Mouse (Mus musculus): ENCODE data around the gene Myof. TPM values are rescaled to one million over a fixed set of nuclear protein-coding genes. Genes with fewer than 3 reads are reported as not detected.

Myof gene
- 1 to 10 TPM; 4.3 to 5.0 TPM for total RNA-seq (2021)
- long read RNA-seq, experiment 1, partial matches to known transcripts: 0 of 3 reads
- long read RNA-seq, experiment 1, other reads (novel, unspliced or antisense): 3 of 3 reads
- long read RNA-seq, experiment 2, partial matches to known transcripts: 1 of 3 reads
- long read RNA-seq, experiment 2, other reads (novel, unspliced or antisense): 2 of 3 reads

DNA sequence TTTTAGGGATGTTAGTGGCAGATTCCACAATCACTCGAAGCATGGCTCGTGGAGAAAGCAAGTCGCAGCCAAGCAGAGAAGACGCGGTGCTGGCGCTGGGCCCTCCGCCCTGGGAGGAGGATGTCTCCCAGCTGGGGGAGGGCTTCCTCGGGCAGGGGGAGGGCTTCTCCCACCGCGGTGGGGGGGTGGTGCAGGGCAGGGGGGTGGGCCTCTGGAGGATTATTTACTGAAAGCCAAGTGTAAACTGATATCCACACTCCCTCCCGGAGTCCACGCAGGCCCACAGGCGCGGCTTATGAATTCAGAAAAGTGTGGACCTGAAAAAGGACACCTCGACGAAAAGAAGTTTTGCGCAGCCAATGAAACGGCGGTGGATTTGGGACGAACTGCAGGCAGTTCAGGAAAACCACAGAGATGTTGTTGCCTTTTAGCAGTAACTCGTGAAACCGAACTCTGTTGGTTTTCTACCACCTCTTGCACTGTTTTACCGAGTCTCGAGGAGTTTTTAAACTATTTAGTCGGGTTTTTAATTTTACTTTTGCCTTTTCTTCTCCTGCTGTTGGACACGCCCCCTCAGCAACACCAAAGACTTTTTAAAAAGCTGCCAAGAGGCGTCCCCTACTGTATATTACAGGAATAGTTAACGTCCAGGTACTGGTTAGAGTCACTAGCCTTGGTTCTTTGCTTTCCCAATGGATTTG, at the start of gene Myof:
Myof (minus strand) TSS at position 297 of the 701 bp plus-strand sequence.
- Histone ChIP-seq H3K4me3 (peak within 1 kb of the TSS; percentile 53), H3K27ac (no peak within 1 kb of the TSS; the same call in 1 of the 2 replicates)
- TF ChIP-seq CTCF (conservative IDR thresholded peaks at IDR 0.05): peak; percentile 75
- no peak for DNase-seq (ENCODE audit: low spot score in 2 of 2)

DNA sequence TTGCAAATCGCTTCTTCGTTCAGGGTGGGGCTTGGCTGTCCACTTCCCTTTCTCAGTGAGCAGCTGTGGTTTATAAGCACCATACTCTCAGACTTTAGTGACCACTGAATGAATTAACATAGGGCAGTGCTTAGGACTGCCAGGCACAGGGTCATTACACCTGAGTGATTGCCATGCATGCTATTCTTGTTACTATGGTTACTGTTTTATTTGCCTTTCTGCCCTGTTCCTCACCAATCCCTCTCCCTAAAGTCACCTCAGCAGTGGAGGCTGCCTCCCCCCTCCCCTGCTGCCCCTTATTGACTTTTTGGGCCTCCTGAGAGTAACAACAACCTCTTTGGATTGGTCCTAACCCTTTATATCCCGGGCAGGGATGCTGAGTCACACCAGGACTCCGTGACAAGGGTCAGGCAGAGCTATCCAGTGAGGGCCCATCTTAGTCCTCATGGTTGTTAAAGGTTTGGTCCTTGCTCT, 48.2 kb upstream of the Myof start:
- H3K27ac ChIP-seq: no peak overlapping the region
- H3K4me3 ChIP-seq: no peak overlapping the region
- no peak for DNase-seq (ENCODE audit: low spot score in 2 of 2)
- no peak for TF ChIP-seq CTCF (conservative IDR thresholded peaks at IDR 0.05)

DNA sequence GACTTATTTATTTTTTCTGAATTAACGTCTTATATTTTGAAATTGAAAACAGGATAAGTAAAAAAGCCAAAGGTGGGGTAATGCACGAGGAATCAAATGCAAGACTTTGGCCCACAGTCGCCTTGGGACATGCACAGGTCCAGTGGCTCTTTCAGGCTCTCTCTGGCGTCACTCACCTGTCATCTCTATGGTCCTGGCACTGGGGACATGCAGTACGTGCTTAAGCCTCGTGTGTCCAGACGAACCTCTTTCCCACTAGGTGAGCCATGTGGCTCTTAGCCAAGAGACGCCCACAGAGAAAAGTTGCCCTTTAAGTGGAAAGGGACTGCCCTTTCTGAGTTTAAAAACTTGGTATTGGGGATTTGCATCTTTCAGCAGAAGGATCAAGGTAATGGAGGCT, 46.0 kb upstream of the Myof start:
- H3K27ac ChIP-seq: no peak overlapping the region

DNA sequence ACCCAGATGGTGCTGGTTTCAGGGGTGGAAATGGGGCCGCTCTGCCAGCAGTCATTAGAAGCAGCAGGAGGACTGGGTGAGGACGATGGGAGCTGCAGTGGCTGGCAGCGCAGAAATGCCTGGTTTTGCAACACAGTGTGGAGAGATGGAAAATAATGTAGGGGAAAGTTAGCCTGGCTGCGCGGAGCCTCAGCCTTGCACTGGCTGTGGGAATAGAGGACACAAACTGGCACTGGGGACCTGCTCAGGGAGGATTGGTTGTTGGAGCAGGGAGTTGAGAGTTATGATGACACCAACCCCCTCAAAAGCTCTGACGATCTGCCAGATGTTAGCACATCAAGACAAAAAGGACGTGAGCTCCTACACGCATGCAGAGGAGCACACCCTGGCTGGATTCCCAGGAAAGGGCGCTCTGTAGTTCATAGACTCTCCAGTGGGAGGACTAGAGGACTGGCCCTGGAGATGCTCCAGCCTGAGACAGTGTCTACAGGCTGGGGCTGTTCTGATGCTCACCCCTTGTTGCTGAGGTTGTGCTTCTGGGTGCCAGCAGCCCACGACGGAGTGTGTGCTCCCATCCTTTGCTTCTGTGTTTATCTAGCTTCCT, 43.7 kb upstream of the Myof start:
- peak in 1 of 2 experiments; percentile 11 for DNase-seq (ENCODE audit: low spot score in 2 of 2)
- no peak overlapping the region for H3K4me3 ChIP-seq
- TF ChIP-seq CTCF (conservative IDR thresholded peaks at IDR 0.05): peak; percentile 75
- H3K27ac ChIP-seq: no peak overlapping the region

More for the DNA sequence above, 46.0 kb upstream of the Myof start:
- no peak overlapping the region for H3K4me3 ChIP-seq
- no peak for DNase-seq (ENCODE audit: low spot score in 2 of 2)
- no peak for TF ChIP-seq CTCF (conservative IDR thresholded peaks at IDR 0.05)

- Histone ChIP-seq H3K4me3 (no peak overlapping the region), H3K27ac (no peak overlapping the region)
- TF ChIP-seq CTCF (conservative IDR thresholded peaks at IDR 0.05): no peak
- no peak for DNase-seq (ENCODE audit: low spot score in 2 of 2)
Measured at GRCm38 (mm10) chr19:38085841-38086240, 42.5 kb upstream of the Myof start.

DNA sequence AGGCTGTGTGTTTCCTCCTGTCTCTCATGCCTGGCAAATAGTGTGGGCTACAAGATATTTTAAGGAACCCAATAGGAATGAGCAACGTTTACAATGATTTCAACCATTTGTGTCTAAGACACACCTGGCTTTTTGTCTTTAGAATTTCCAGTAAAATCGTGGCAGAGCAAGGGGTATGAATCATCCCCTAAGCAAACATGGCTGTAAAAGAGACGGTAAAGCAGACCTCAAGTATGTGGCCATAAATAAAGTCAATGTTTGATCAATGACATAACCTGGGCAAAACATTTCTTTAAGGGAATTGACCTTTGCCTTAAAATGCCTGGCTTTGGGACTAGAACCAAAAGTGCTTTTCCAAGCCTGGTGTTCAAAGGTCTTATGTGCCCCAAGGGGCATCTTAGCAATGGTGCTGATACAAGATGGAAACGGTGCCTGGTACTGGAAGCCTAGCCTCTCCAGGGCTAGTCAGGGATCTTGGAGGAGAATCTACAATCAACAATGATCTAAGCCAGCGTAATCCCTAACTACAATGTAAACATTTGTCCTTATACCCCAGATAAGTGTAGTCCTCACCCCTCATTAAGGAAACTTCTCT, 39.7 kb upstream of the Myof start:
- DNase-seq (ENCODE audit: low spot score in 2 of 2): no peak
- no peak overlapping the region for H3K27ac ChIP-seq
- no peak for TF ChIP-seq CTCF (conservative IDR thresholded peaks at IDR 0.05)
- H3K4me3 ChIP-seq: no peak overlapping the region

DNA sequence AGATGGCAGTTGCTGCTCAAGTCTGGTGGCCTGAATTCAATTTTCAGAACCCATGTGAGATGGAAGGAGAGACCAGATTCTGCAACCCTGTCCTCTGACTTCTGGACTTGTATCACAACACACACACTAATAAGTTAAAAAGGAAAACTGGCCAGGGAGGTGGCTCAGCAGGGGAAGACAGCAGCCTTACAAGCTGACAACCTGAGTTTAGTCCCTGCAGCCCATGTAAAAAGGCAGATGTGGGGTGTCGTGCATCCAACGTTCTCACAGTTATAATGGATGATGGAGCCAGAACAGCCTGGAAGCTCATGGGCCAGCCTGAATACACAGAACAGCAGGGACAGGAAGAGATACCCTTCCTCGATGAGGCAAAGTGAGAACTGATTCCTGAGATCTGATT, 38.0 kb upstream of the Myof start:
- Histone ChIP-seq H3K27ac (no peak overlapping the region), H3K4me3 (no peak overlapping the region)
- no peak for DNase-seq (ENCODE audit: low spot score in 2 of 2)
- no peak for TF ChIP-seq CTCF (conservative IDR thresholded peaks at IDR 0.05)

DNA sequence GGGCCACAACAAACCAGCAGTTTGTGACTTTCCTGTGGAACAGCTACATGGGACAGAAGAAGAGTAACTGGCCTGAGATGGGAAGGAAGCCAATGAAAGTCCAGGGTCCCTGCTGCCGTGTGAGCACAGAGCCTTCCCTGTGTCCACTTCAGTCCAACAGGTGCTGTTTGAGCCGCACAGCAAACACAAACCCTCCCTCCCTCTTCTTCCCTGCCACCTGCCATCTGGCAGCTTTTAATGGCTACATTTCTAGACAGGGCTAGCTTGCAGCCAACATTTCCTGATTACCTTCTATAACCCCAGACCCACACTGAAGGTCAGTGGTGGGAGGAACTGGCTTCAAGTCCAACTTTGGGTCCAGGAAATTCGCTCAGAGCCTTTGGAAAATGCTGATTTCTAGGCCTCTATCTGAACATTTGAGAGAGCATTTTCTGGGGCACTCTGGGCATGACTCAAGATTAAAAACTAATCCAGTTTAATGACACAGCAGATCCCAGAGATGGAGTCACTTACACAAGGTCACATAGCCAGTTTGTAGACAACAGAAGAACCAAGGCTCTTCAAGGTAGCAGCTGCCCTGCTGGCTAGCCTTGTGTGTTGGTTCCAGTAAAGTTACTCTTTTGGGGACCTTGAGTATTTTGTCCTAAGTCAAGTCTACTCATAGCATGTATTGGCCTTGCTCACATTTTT, 34.6 kb upstream of the Myof start:
- TF ChIP-seq CTCF (conservative IDR thresholded peaks at IDR 0.05): no peak

GRCm38 (mm10) chr19:38076251-38076650, 32.9 kb upstream of the Myof start:
- TF ChIP-seq CTCF (conservative IDR thresholded peaks at IDR 0.05): peak; percentile 63

More for the DNA sequence above, 34.6 kb upstream of the Myof start:
- DNase-seq (ENCODE audit: low spot score in 2 of 2): no peak
- H3K4me3 ChIP-seq: no peak overlapping the region
- H3K27ac ChIP-seq: no peak overlapping the region

DNA sequence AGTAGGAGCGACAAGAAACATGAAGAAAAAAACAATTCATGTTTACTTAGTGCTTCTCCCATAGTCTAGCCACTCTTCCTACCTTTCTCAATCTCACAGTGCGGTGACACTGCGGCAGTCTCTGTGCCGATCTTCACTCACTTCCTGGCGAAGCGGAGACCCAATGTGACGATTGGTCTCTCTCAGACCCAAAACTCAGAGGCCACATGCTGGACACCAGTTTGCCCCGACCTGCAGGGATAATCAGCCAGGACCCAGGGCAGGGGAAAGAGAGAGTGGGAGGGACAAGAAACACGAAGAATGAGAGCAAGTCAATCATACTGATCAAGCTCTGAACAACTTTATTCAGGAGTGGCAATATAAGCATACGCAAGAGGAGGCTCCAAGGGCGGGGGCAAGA, 31.7 kb upstream of the Myof start:
- H3K27ac ChIP-seq: no peak overlapping the region
- DNase-seq (ENCODE audit: low spot score in 2 of 2): no peak
- no peak overlapping the region for H3K4me3 ChIP-seq
- no peak for TF ChIP-seq CTCF (conservative IDR thresholded peaks at IDR 0.05)

More at GRCm38 (mm10) chr19:38076251-38076650, 32.9 kb upstream of the Myof start:
- no peak overlapping the region for H3K27ac ChIP-seq
- DNase-seq (ENCODE audit: low spot score in 2 of 2): no peak
- no peak overlapping the region for H3K4me3 ChIP-seq

- TF ChIP-seq CTCF (conservative IDR thresholded peaks at IDR 0.05): no peak
- Histone ChIP-seq H3K27ac (no peak overlapping the region), H3K4me3 (no peak overlapping the region)
- DNase-seq (ENCODE audit: low spot score in 2 of 2): no peak
Measured at GRCm38 (mm10) chr19:38073226-38073625, 29.8 kb upstream of the Myof start.

- no peak for TF ChIP-seq CTCF (conservative IDR thresholded peaks at IDR 0.05)
- no peak for DNase-seq (ENCODE audit: low spot score in 2 of 2)
- H3K4me3 ChIP-seq: no peak overlapping the region
- no peak overlapping the region for H3K27ac ChIP-seq
Measured at GRCm38 (mm10) chr19:38064051-38064450, 20.7 kb upstream of the Myof start.

GRCm38 (mm10) chr19:38063201-38063600, 19.8 kb upstream of the Myof start:
- H3K4me3 ChIP-seq: no peak overlapping the region
- TF ChIP-seq CTCF (conservative IDR thresholded peaks at IDR 0.05): no peak
- no peak for DNase-seq (ENCODE audit: low spot score in 2 of 2)
- no peak overlapping the region for H3K27ac ChIP-seq

Data from layer of hippocampus, adult 2 months (tissue).